Mouse (Mus musculus) left cerebral cortex, postnatal 25 days (tissue): Measurements from ENCODE around the gene Rhpn2. TPM values are rescaled to one million over a fixed set of nuclear protein-coding genes. Genes with fewer than 3 reads are reported as not detected.
"Not testable (repeated sequence)": the region's sequence is repeated elsewhere in the genome, so short reads cannot be mapped to it uniquely, and the experiment has no call there.

Experiments used
- DNase-seq, 2 experiments: peaks; one replicate each; pipeline ENCODE4 v3.0.0; 2022; ENCODE audit warnings: low spot score in 2 of 2, mixed read lengths in 1 of 2
- intact Hi-C: fragments of 180-260 bp; cut with DNase I; formaldehyde crosslinking; loops from one replicate; pipeline ENCODE4 v1.15.1; 2025
- total RNA-seq, 2 experiments: library from RNA; stranded (reverse); gene quantifications; 2 replicates each; pipeline ENCODE4 v1.2.3; 2021

Gene Rhpn2
- 1 to 10 TPM; 3.4 to 4.2 TPM for total RNA-seq

GRCm38 (mm10) chr7:35333692-35334526, at the start of gene Rhpn2:
Gene Rhpn2, plus strand, starts transcription at chr7:35334170.
- intact Hi-C loops, result loop anchor here (1.0 to 2.0 kb wide), 2 partner anchors 16 to 63 kb away; partner anchors contain the start of genes Cep89, Faap24 and Gpatch1
- DNase-seq, result peak; percentile 96 to 99

- intact Hi-C loops, result no loop called here
- DNase-seq, result no peak
Measured at GRCm38 (mm10) chr7:35293464-35293863, 40.5 kb upstream of the Rhpn2 start.

GRCm38 (mm10) chr7:35295631-35296030, 38.3 kb upstream of the Rhpn2 start:
- no peak for DNase-seq
- intact Hi-C loops, result no loop called here

- no peak for DNase-seq
- intact Hi-C loops, result no loop called here
Measured at GRCm38 (mm10) chr7:35297886-35298285, 36.1 kb upstream of the Rhpn2 start.

GRCm38 (mm10) chr7:35299656-35300055, 34.3 kb upstream of the Rhpn2 start:
- peak in 1 of 2 experiments; percentile 35 for DNase-seq
- intact Hi-C loops, result no loop called here

GRCm38 (mm10) chr7:35300792-35301191, 33.2 kb upstream of the Rhpn2 start:
- intact Hi-C loops, result no loop called here

GRCm38 (mm10) chr7:35311214-35311613, 22.8 kb upstream of the Rhpn2 start:
- intact Hi-C loops, result no loop called here
- no peak for DNase-seq

More at GRCm38 (mm10) chr7:35300792-35301191, 33.2 kb upstream of the Rhpn2 start:
- no peak for DNase-seq

- intact Hi-C loops, result no loop called here
- DNase-seq, result no peak
Measured at GRCm38 (mm10) chr7:35314156-35314555, 19.8 kb upstream of the Rhpn2 start.

- intact Hi-C loops, result loop anchor here (1.0 to 5.0 kb wide), 2 partner anchors 15 to 79 kb away; partner anchors contain the start of genes Cep89 and Faap24
- peak; percentile 93 to 96 for DNase-seq
Measured at GRCm38 (mm10) chr7:35317729-35318609, 16.0 kb upstream of the Rhpn2 start, which contains the start of gene Gpatch1. Gene Gpatch1, minus strand, starts transcription at chr7:35318440.

- DNase-seq, result not testable (repeated sequence)
- intact Hi-C loops, result loop anchor here (5.0 kb wide), 1 partner anchor 78 kb away; the partner anchor contains the start of genes Cep89 and Faap24
Measured at GRCm38 (mm10) chr7:35319221-35319620, 14.7 kb upstream of the Rhpn2 start.

- DNase-seq, result no peak
- intact Hi-C loops, result loop anchor here (5.0 kb wide), 1 partner anchor 78 kb away; the partner anchor contains the start of genes Cep89 and Faap24
Measured at GRCm38 (mm10) chr7:35319755-35320154, 14.2 kb upstream of the Rhpn2 start.

GRCm38 (mm10) chr7:35322161-35322560, 11.8 kb upstream of the Rhpn2 start:
- DNase-seq, result no peak

GRCm38 (mm10) chr7:35322732-35323420, 11.1 kb upstream of the Rhpn2 start:
- DNase-seq, result no peak
- intact Hi-C loops, result no loop called here

More at GRCm38 (mm10) chr7:35322161-35322560, 11.8 kb upstream of the Rhpn2 start:
- intact Hi-C loops, result no loop called here

- intact Hi-C loops, result no loop called here
- DNase-seq, result no peak
Measured at GRCm38 (mm10) chr7:35331590-35331989, 2.4 kb upstream of the Rhpn2 start.

GRCm38 (mm10) chr7:35333231-35333651, 729 bp upstream of the Rhpn2 start:
- DNase-seq, result peak; percentile 62 to 68
- intact Hi-C loops, result loop anchor here (1.0 to 2.0 kb wide), 2 partner anchors 15 to 64 kb away; partner anchors contain the start of genes Cep89, Faap24 and Gpatch1

- intact Hi-C loops, result no loop called here
- DNase-seq, result no peak
Measured at GRCm38 (mm10) chr7:35334527-35335452, 820 bp downstream of the Rhpn2 start.

GRCm38 (mm10) chr7:35340196-35340595, 6.2 kb downstream of the Rhpn2 start:
- peak in 1 of 2 experiments; percentile 13 for DNase-seq
- intact Hi-C loops, result no loop called here

- intact Hi-C loops, result no loop called here
Measured at GRCm38 (mm10) chr7:35341282-35341681, 7.3 kb downstream of the Rhpn2 start.

More at GRCm38 (mm10) chr7:35341282-35341681, 7.3 kb downstream of the Rhpn2 start:
- no peak for DNase-seq
